Mouse (Mus musculus): ENCODE data around the gene Il24.

DNA sequence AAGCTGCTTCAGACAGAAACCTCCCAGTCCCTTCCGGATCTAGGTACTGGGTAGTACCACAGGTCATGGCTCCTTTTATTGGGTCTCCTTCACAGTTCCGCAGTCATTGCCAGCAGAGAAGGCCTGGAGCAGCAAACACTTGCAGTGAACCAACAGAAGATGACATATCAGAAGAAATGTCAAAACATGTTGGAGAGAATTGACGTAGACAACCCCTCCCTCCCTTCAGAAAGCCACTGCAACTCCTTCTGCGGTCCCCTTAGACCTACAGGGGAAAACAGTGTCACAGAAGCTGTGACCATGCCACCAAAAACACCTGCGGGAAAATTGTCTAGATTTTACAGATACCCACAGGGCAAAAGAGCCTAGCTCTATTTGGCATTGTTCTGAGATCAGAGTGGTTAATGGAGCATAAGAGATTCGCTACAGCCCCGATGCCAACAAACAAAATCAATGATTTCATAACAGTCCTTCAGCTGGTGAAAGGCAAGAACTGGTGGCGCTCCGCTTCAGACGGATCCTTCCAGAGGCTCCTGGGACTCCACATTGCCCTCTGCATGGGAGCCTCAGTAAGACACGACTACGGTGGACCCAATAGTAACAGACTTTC, 24.3 kb upstream of the Il24 start, which contains the start of gene Il20:
- TF ChIP-seq POLR2A (IDR thresholded peaks at IDR 0.05; ENCODE audit: low read depth, low read length): no peak
- no peak for TF ChIP-seq CTCF (IDR thresholded peaks at IDR 0.05; ENCODE audit: extremely low read depth, insufficient read depth, insufficient read length, insufficient replicate concordance)

Measured in spleen, adult 2 months (tissue).